Mouse (Mus musculus) limb, embryonic 13.5 days (tissue): ENCODE measurements around the gene Slc12a5. TPM values are rescaled to one million over a fixed set of nuclear protein-coding genes. Genes with fewer than 3 reads are reported as not detected.

Experiments used
- ATAC-seq: fragments of 200-750 bp; cut with Nextera tagmentation; 2 replicates; pipeline ENCODE4 v1.8.0; 2017; ENCODE audit warnings: low read depth, moderate number of reproducible peaks, moderate TSS enrichment; ENCODE audit not compliant: low FRiP score
- H3K27ac ChIP-seq: fragments of 300-500 bp; sonication (generic); 2 replicates; pipeline ENCODE4 v1.5.1; 2015; ENCODE audit warnings: inconsistent platforms, mild to moderate bottlenecking, moderate library complexity
- H3K27me3 ChIP-seq: fragments of 300-500 bp; sonication (generic); 2 replicates; pipeline ENCODE4 v1.6.1; 2015; ENCODE audit warnings: mild to moderate bottlenecking, inconsistent platforms
- H3K36me3 ChIP-seq: fragments of 300-500 bp; sonication (generic); 2 replicates; pipeline ENCODE4 v1.6.1; 2015; ENCODE audit warnings: inconsistent platforms, mild to moderate bottlenecking, moderate library complexity
- H3K4me1 ChIP-seq: fragments of 300-500 bp; sonication (generic); 2 replicates; pipeline ENCODE4 v1.6.1; 2015; ENCODE audit warnings: inconsistent platforms
- H3K4me2 ChIP-seq: fragments of 300-500 bp; sonication (generic); replicated peaks from 2 replicates; pipeline ENCODE4 v1.6.1; 2015; ENCODE audit warnings: inconsistent platforms, mild to moderate bottlenecking, moderate library complexity
- H3K4me3 ChIP-seq: fragments of 300-500 bp; sonication (generic); 2 replicates; pipeline ENCODE4 v1.5.1; 2015; ENCODE audit warnings: moderate library complexity, mild to moderate bottlenecking, inconsistent platforms
- H3K9ac ChIP-seq: fragments of 300-500 bp; sonication (generic); 2 replicates; pipeline ENCODE4 v1.6.1; 2015; ENCODE audit warnings: mild to moderate bottlenecking, inconsistent platforms
- H3K9me3 ChIP-seq: fragments of 300-500 bp; sonication (generic); 2 replicates; pipeline ENCODE4 v1.6.1; 2016; ENCODE audit warnings: inconsistent platforms
- WGBS: fragments of 180-500 bp; shearing (Covaris S2); methylation state at CpG from one replicate; pipeline ENCODE4 v1.1.7; 2015; 5-methylcytosine and 5-hydroxymethylcytosine counted together
- polyA plus RNA-seq: library from polyadenylated mRNA; unstranded; fragments of >200 nt; fragmentation: Nextera tagmentation; extraction: Ambion mirVana; gene quantifications from 2 replicates; pipeline ENCODE4 v1.2.1, GENCODE M21; 2015

Gene Slc12a5
- polyA plus RNA-seq, 1 experiment from 2014 or later = 1.2 TPM

- 67% methylated on average over 5 of the region's 5 CpGs for WGBS
- Histone ChIP-seq H3K4me2 (no peak overlapping the region), H3K4me3 (no peak overlapping the region), H3K27me3 (peaks cover 10% of the 10 kb centered on the region; the same call in 1 of the 2 replicates), H3K9ac (no peak overlapping the region), H3K9me3 (0 out of 2 replicates have a peak, but pooled peaks cover 3% of the 10 kb centered on the region), H3K36me3 (no peaks in the 10 kb centered on the region), H3K27ac (no peak overlapping the region), H3K4me1 (no peaks in the 10 kb centered on the region)
- ATAC-seq = no peak
Measured at GRCm38 (mm10) chr2:165049044-165049443, 88.4 kb downstream of the Slc12a5 start.

Other genes with a start within 250 kb of the Slc12a5 start
- gene Spint5, start 245.5 kb upstream of the Slc12a5 start, polyA plus RNA-seq = not detected in 2 replicates
- 0.69 and 0.87 TPM in 2 replicates for gene Wfdc3, start 214.9 kb upstream of the Slc12a5 start, polyA plus RNA-seq
- 80.6 and 85.1 TPM in 2 replicates for gene Dnttip1, start 214.8 kb upstream of the Slc12a5 start, polyA plus RNA-seq
- gene Ube2c, start 190.9 kb upstream of the Slc12a5 start, polyA plus RNA-seq = 432 and 450 TPM in 2 replicates
- gene Tnnc2, start 180.8 kb upstream of the Slc12a5 start, polyA plus RNA-seq = 190 and 195 TPM in 2 replicates
- 26.3 and 27.6 TPM in 2 replicates for gene Snx21, start 175.0 kb upstream of the Slc12a5 start, polyA plus RNA-seq
- 17.5 and 17.6 TPM in 2 replicates for gene Acot8, start 155.9 kb upstream of the Slc12a5 start, polyA plus RNA-seq
- 6.8 and 7.2 TPM in 2 replicates for gene Zswim3, start 155.7 kb upstream of the Slc12a5 start, polyA plus RNA-seq
- 17.8 and 18.2 TPM in 2 replicates for gene Zswim1, start 138.1 kb upstream of the Slc12a5 start, polyA plus RNA-seq
- not detected in 2 replicates for gene Spata25, start 132.3 kb upstream of the Slc12a5 start, polyA plus RNA-seq
- gene Ctsa, start 127.9 kb upstream of the Slc12a5 start, polyA plus RNA-seq = 131 and 135 TPM in 2 replicates
- 6.7 and 7.1 TPM in 2 replicates for gene Neurl2, start 127.3 kb upstream of the Slc12a5 start, polyA plus RNA-seq
- gene Pltp, start 103.1 kb upstream of the Slc12a5 start, polyA plus RNA-seq = 36.7 and 44.0 TPM in 2 replicates
- gene Pcif1, start 81.5 kb upstream of the Slc12a5 start, polyA plus RNA-seq = 87.4 and 88.4 TPM in 2 replicates
- gene Zfp335, start 49.0 kb upstream of the Slc12a5 start, polyA plus RNA-seq = 13.5 and 15.2 TPM in 2 replicates
- gene Mmp9, start 20.0 kb upstream of the Slc12a5 start, polyA plus RNA-seq = 5.5 and 7.1 TPM in 2 replicates
- 92.3 and 99.1 TPM in 2 replicates for gene Ncoa5, start 74.1 kb downstream of the Slc12a5 start, polyA plus RNA-seq
- 7.5 and 8.4 TPM in 2 replicates for gene Cd40, start 94.8 kb downstream of the Slc12a5 start, polyA plus RNA-seq
- not detected in 2 replicates for gene 1700025C18Rik, start 129.9 kb downstream of the Slc12a5 start, polyA plus RNA-seq